Mouse (Mus musculus) neural tube, embryonic 15.5 days (tissue): ENCODE results near the gene Gm8279. TPM values are rescaled to one million over a fixed set of nuclear protein-coding genes. Genes with fewer than 3 reads are reported as not detected.
"Not testable (repeated sequence)": the region's sequence is repeated elsewhere in the genome, so short reads cannot be mapped to it uniquely, and the experiment has no call there.

Experiments
- ATAC-seq: fragments of 200-750 bp; cut with Nextera tagmentation; 2 replicates; pipeline ENCODE4 v1.8.0; 2017; ENCODE audit warnings: mild to moderate bottlenecking, moderate TSS enrichment, moderate library complexity; ENCODE audit not compliant: low FRiP score
- H3K27ac ChIP-seq: fragments of 300-500 bp; sonication (generic); replicated peaks from 2 replicates; pipeline ENCODE4 v1.5.1; 2015; ENCODE audit warnings: mild to moderate bottlenecking, inconsistent platforms
- H3K27me3 ChIP-seq: fragments of 300-500 bp; sonication (generic); replicated peaks from 2 replicates; pipeline ENCODE4 v1.6.1; 2015; ENCODE audit warnings: inconsistent platforms
- H3K36me3 ChIP-seq: fragments of 300-500 bp; sonication (generic); 2 replicates; pipeline ENCODE4 v1.6.1; 2015; ENCODE audit warnings: inconsistent platforms
- H3K4me1 ChIP-seq: fragments of 300-500 bp; sonication (generic); 2 replicates; pipeline ENCODE4 v1.6.1; 2015; ENCODE audit warnings: inconsistent platforms
- H3K4me2 ChIP-seq: fragments of 300-500 bp; sonication (generic); 2 replicates; pipeline ENCODE4 v1.6.1; 2015; ENCODE audit warnings: inconsistent platforms, mild to moderate bottlenecking, moderate library complexity
- H3K4me3 ChIP-seq: fragments of 300-500 bp; sonication (generic); replicated peaks from 2 replicates; pipeline ENCODE4 v1.5.1; 2015; ENCODE audit warnings: mild to moderate bottlenecking, inconsistent platforms
- H3K9ac ChIP-seq: fragments of 300-500 bp; sonication (generic); replicated peaks from 2 replicates; pipeline ENCODE4 v1.6.1; 2015; ENCODE audit warnings: mild to moderate bottlenecking, inconsistent platforms
- H3K9me3 ChIP-seq: fragments of 300-500 bp; sonication (generic); replicated peaks from 2 replicates; pipeline ENCODE4 v1.6.1; 2016; ENCODE audit warnings: inconsistent platforms
- WGBS: fragments of 180-500 bp; shearing (Covaris S2); methylation state at CpG from one replicate; pipeline ENCODE4 v1.1.7; 2015; ENCODE audit warnings: mixed read lengths; 5-methylcytosine and 5-hydroxymethylcytosine counted together
- polyA plus RNA-seq: library from polyadenylated mRNA; unstranded; fragments of >200 nt; fragmentation: Nextera tagmentation; extraction: Ambion mirVana; gene quantifications from 2 replicates; pipeline ENCODE4 v1.2.1, GENCODE M21; 2015

Gm8279 gene
- not detected in 2 replicates for polyA plus RNA-seq

GRCm38 (mm10) chr14:5131219-5131618, at the start of gene Gm8279:
Gm8279 (plus strand) TSS chr14:5131519.
- not testable (repeated sequence) for H3K4me1 ChIP-seq, H3K27me3 ChIP-seq, H3K9ac ChIP-seq, H3K4me3 ChIP-seq, ATAC-seq, H3K27ac ChIP-seq, H3K4me2 ChIP-seq, H3K36me3 ChIP-seq, H3K9me3 ChIP-seq
- WGBS, result 91% methylated on average over 2 of the region's 2 CpGs

- no CpG with 5 or more reads among the region's 1 CpGs for WGBS
- H3K27ac ChIP-seq, H3K27me3 ChIP-seq, H3K4me2 ChIP-seq, H3K9ac ChIP-seq, H3K4me1 ChIP-seq, H3K9me3 ChIP-seq, H3K36me3 ChIP-seq, ATAC-seq, H3K4me3 ChIP-seq: not testable (repeated sequence)
Measured at GRCm38 (mm10) chr14:5164235-5164634, 32.9 kb downstream of the Gm8279 start, which contains the start of gene Gm3317. Gm3317 (plus strand) TSS chr14:5164535.

DNA sequence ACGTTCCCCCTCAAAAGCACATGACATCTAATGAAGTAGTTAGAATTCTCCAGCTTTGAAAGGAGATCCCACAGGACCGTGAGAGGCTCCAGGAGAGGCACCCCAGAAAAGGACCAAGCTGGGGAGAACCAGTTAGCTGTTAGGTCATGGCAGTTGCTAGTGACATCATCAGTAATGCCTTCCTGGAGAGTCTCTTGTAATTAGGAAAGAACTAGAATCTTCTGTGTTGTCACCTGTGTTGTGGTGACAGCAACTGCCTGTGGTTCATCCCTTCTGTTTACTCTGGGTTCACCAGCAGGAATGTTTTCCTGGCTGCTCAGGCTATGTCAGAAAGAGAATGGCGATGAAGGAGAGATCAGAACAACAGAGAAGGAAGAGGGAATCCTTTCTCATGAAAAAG, 54.2 kb downstream of the Gm8279 start, which contains the start of gene Gm8271:
TSS of gene Gm8271 (plus strand) at position 301 of the 400 bp plus-strand sequence.
- not testable (repeated sequence) for H3K4me3 ChIP-seq, H3K4me2 ChIP-seq, H3K27ac ChIP-seq, H3K9me3 ChIP-seq, H3K27me3 ChIP-seq, ATAC-seq, H3K4me1 ChIP-seq, H3K9ac ChIP-seq, H3K36me3 ChIP-seq
- no CpG with 5 or more reads among the region's 3 CpGs for WGBS

Other genes starting within 250 kb of the Gm8279 start
- gene Gm3278, start 239.1 kb upstream of the Gm8279 start, polyA plus RNA-seq, result 0.14 TPM in 1 of 2 replicates, not detected in the other
- not detected in 2 replicates for gene Gm8297, start 147.6 kb upstream of the Gm8279 start, polyA plus RNA-seq
- 0.63 TPM in 1 of 2 replicates, not detected in the other for gene Gm3298, start 115.6 kb upstream of the Gm8279 start, polyA plus RNA-seq
- not detected in 2 replicates for gene 4930555G01Rik, start 80.9 kb upstream of the Gm8279 start, polyA plus RNA-seq
- 8.8 and 11.6 TPM in 2 replicates for gene Gm8281, start 60.5 kb upstream of the Gm8279 start, polyA plus RNA-seq
- gene Gm3317, start 33.0 kb downstream of the Gm8279 start, polyA plus RNA-seq, result not detected in 2 replicates
- not detected in 2 replicates for gene Gm8271, start 54.3 kb downstream of the Gm8279 start, polyA plus RNA-seq
- gene Gm3526, start 129.1 kb downstream of the Gm8279 start, polyA plus RNA-seq, result 0.17 TPM in 1 of 2 replicates, not detected in the other
- gene Gm3542, start 203.4 kb downstream of the Gm8279 start, polyA plus RNA-seq, result not detected in 2 replicates